Mouse (Mus musculus): ENCODE results near the gene Cp. TPM values are rescaled to one million over a fixed set of nuclear protein-coding genes. Genes with fewer than 3 reads are reported as not detected.

Cp gene
- polyA plus RNA-seq, 1 experiment, result 9.6 TPM

DNA sequence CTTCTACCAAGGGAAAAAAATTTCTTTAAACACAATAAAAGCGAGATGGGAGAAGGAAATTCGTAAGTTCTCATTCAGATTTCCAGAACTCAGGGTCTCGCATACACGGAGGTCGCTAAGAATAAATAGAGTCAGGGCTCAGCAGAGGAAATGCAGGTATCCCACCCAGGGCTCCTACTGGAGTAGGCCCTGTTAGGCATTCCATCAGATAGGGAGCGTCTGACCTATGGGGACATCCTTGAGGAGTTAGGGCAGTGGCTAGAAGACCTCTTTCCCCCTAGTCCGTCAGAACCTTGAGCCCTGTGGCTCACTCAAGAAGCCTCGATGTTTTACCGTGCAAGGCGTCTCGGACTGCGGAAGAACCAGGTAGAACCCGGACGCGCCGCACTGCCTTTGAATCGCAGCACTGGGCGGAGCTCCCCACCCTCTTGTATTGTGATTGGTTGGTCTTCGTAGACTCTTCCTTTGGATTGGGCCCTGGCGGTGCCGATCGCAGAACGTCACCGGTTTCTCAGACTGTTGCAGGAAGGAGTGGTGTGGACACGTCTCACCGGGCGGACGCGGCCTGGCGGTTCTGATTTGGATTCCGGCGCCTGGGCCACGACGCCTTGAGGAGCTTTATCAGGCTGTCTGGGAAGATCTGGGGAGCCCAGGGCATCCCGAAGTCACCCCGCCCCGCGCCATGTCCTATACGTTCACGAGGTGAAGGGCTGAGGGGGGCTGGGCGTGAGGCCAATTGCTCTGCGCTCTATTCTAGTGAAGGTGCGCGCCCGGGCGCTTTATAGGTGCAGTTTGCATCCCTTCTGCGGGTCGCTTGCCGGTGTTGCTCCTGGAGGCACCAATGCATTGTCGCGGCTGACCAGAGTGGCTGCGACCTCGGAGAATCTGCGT is 100.7 kb downstream of the Cp start, which contains the start of gene Hltf:
TSS of gene Hltf (plus strand) at position 506 of the 891 bp plus-strand sequence.
- no peaks in the 10 kb centered on the region for H3K27me3 ChIP-seq (ENCODE audit: control insufficient read depth, insufficient read depth, low read length)
- peak within 1 kb of the TSS; percentile 83 for H3K4me3 ChIP-seq (replicated peaks; ENCODE audit: insufficient read depth, low read depth, low read length)
- peak; percentile 96 to 98 for DNase-seq
- peak within 1 kb of the TSS; percentile 62 for H3K27ac ChIP-seq (ENCODE audit: insufficient read depth, low read length)
- TF ChIP-seq POLR2A (IDR thresholded peaks at IDR 0.05; ENCODE audit: borderline replicate concordance, insufficient read depth, low read length) (peak; percentile 67), CTCF (IDR thresholded peaks at IDR 0.05; ENCODE audit: borderline replicate concordance, insufficient read depth, low read depth, low read length) (no peak)
- WGBS, result under 1% methylated on average over 49 of the region's 54 CpGs
- no peaks in the 10 kb centered on the region; the same call in 1 of the 2 replicates for H3K4me1 ChIP-seq (ENCODE audit: control insufficient read depth, insufficient read depth, low read length)

DNA sequence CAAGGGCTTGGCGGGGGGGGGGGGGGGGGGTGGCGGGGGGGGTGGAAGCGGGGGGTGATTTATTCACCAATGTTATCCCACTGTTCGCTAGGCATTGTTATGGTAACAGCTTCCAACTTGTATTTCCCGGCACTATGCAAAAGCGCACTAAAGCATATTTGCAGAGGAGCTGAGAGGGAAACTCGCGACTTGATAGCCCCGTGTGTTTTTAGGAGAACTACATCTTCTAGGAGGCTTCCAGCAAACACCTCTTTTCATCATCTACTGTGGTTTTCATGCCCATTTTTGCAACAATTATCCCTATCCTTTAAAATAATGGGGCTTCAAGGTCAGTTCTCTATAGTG is 101.3 kb downstream of the Cp start:
- WGBS, result 2% methylated on average over 8 of the region's 9 CpGs
- Histone ChIP-seq H3K4me1 (ENCODE audit: control insufficient read depth, insufficient read depth, low read length) (no peaks in the 10 kb centered on the region; the same call in 1 of the 2 replicates), H3K27ac (ENCODE audit: insufficient read depth, low read length) (no peak overlapping the region; the same call in 1 of the 2 replicates), H3K27me3 (ENCODE audit: control insufficient read depth, insufficient read depth, low read length) (no peaks in the 10 kb centered on the region), H3K4me3 (replicated peaks; ENCODE audit: insufficient read depth, low read depth, low read length) (peak overlapping the region; percentile 83)
- no peak for DNase-seq
- TF ChIP-seq CTCF (IDR thresholded peaks at IDR 0.05; ENCODE audit: borderline replicate concordance, insufficient read depth, low read depth, low read length) (no peak), POLR2A (IDR thresholded peaks at IDR 0.05; ENCODE audit: borderline replicate concordance, insufficient read depth, low read length) (no peak)

Other genes starting within 250 kb of the Cp start
- gene Hps3, start 78.3 kb downstream of the Cp start, polyA plus RNA-seq (2012; rRNA removed), result 17.4 and 18.4 TPM in 2 replicates
- gene Hltf, start 100.8 kb downstream of the Cp start, polyA plus RNA-seq (2012; rRNA removed), result 16.1 and 16.3 TPM in 2 replicates
- gene Gyg, start 198.3 kb downstream of the Cp start, polyA plus RNA-seq (2012; rRNA removed), result 34.7 and 36.0 TPM in 2 replicates

Measured in cerebellum, adult 2 months (tissue).